Mouse (Mus musculus): Measurements from ENCODE around the gene Mecr.

Mecr gene

GRCm38 (mm10) chr4:131836891-131837491 lies 6.3 kb upstream of the Mecr start:
- peak; percentile 14 for DNase-seq

GRCm38 (mm10) chr4:131837872-131838524 lies 5.3 kb upstream of the Mecr start, which contains the start of gene Ptpru:
Ptpru (minus strand) TSS chr4:131838288.
- DNase-seq: peak; percentile 86

- DNase-seq: no peak
Measured at GRCm38 (mm10) chr4:131845991-131846778, 2.9 kb downstream of the Mecr start.

- DNase-seq: no peak
Measured at GRCm38 (mm10) chr4:131848082-131848481, 4.8 kb downstream of the Mecr start.

- DNase-seq: no peak
Measured at GRCm38 (mm10) chr4:131849986-131850638, 6.8 kb downstream of the Mecr start.

- DNase-seq: no peak
Measured at GRCm38 (mm10) chr4:131854950-131855349, 11.7 kb downstream of the Mecr start.

- peak; percentile 86 for DNase-seq
Measured at GRCm38 (mm10) chr4:131860492-131861340, 17.4 kb downstream of the Mecr start.

- DNase-seq: no peak
Measured at GRCm38 (mm10) chr4:131861341-131861739, 18.1 kb downstream of the Mecr start.

- peak; percentile 10 for DNase-seq
Measured at GRCm38 (mm10) chr4:131872672-131873292, 29.5 kb downstream of the Mecr start.

GRCm38 (mm10) chr4:131873293-131874168 lies 30.3 kb downstream of the Mecr start, which contains the start of gene Srsf4:
Srsf4 (plus strand) TSS chr4:131873617.
- DNase-seq: peak; percentile 93

GRCm38 (mm10) chr4:131874169-131874536 lies 30.9 kb downstream of the Mecr start:
- no peak for DNase-seq

- no peak for DNase-seq
Measured at GRCm38 (mm10) chr4:131874567-131874966, 31.3 kb downstream of the Mecr start.

- DNase-seq: no peak
Measured at GRCm38 (mm10) chr4:131875242-131875641, 32.0 kb downstream of the Mecr start.

GRCm38 (mm10) chr4:131876836-131877235 lies 33.6 kb downstream of the Mecr start:
- DNase-seq: no peak

- no peak for DNase-seq
Measured at GRCm38 (mm10) chr4:131879692-131880091, 36.4 kb downstream of the Mecr start.

GRCm38 (mm10) chr4:131881306-131881705 lies 38.0 kb downstream of the Mecr start:
- no peak for DNase-seq

GRCm38 (mm10) chr4:131883571-131883970 lies 40.3 kb downstream of the Mecr start:
- no peak for DNase-seq

- no peak for DNase-seq
Measured at GRCm38 (mm10) chr4:131885376-131885775, 42.1 kb downstream of the Mecr start.

GRCm38 (mm10) chr4:131888564-131888963 lies 45.3 kb downstream of the Mecr start:
- no peak for DNase-seq

- DNase-seq: no peak
Measured at GRCm38 (mm10) chr4:131890692-131891091, 47.4 kb downstream of the Mecr start.

- DNase-seq: no peak
Measured at GRCm38 (mm10) chr4:131897109-131897508, 53.8 kb downstream of the Mecr start.
